Mouse (Mus musculus) MEL (cell line): ENCODE data around the gene Dlg2. TPM values are rescaled to one million over a fixed set of nuclear protein-coding genes. Genes with fewer than 3 reads are reported as not detected.

Experiments
- DNase-seq: peaks from one replicate; pipeline ENCODE4 v3.0.0; 2011; ENCODE audit warnings: low read depth, low spot score
- H3K27ac ChIP-seq: 2 replicates; pipeline ENCODE4 v1.5.1; 2012; ENCODE audit warnings: low read depth, mild to moderate bottlenecking, control low read depth, low read length, moderate library complexity; ENCODE audit not compliant: control insufficient read depth
- H3K27me3 ChIP-seq, 2 experiments: fragments of 150-350 bp in 1 of 2; sonication (generic) in 1 of 2; 2 replicates each; pipeline ENCODE4 v1.6.1; 2012; ENCODE audit warnings: low read length in 2 of 2, mild to moderate bottlenecking in 2 of 2, improper control_type of control experiment in 1 of 2, moderate library complexity in 1 of 2; ENCODE audit not compliant: insufficient read depth in 2 of 2, control insufficient read depth in 1 of 2
- H3K36me3 ChIP-seq, 2 experiments: 2 replicates each; pipeline ENCODE4 v1.6.1; 2012 to 2014; ENCODE audit warnings: low read length in 2 of 2, improper control_type of control experiment in 1 of 2, inconsistent platforms in 1 of 2, mild to moderate bottlenecking in 1 of 2; ENCODE audit not compliant: insufficient read depth in 2 of 2, control insufficient read depth in 1 of 2
- H3K4me1 ChIP-seq, 2 experiments: fragments of 150-350 bp in 1 of 2; sonication (generic) in 1 of 2; 2 replicates each; pipeline ENCODE4 v1.6.1; 2012; ENCODE audit warnings: low read length in 2 of 2, improper control_type of control experiment in 1 of 2, mild to moderate bottlenecking in 1 of 2; ENCODE audit not compliant: insufficient read depth in 2 of 2, control insufficient read depth in 1 of 2
- H3K4me3 ChIP-seq, 2 experiments: fragments of 150-350 bp in 1 of 2; sonication (generic) in 1 of 2; 2 replicates each; pipeline ENCODE4 v1.5.1; 2012; ENCODE audit warnings: low read depth in 2 of 2, low read length in 2 of 2, mild to moderate bottlenecking in 2 of 2, moderate library complexity in 2 of 2, control low read depth in 1 of 2, improper control_type of control experiment in 1 of 2; ENCODE audit not compliant: control insufficient read depth in 1 of 2, insufficient read depth in 1 of 2
- H3K79me2 ChIP-seq: 2 replicates; pipeline ENCODE4 v1.6.1; 2012; ENCODE audit warnings: mild to moderate bottlenecking, low read length, moderate library complexity; ENCODE audit not compliant: control insufficient read depth, poor library complexity, insufficient read depth
- H3K9ac ChIP-seq: 2 replicates; pipeline ENCODE4 v1.6.1; 2012; ENCODE audit warnings: low read depth, mild to moderate bottlenecking, control low read depth, low read length, moderate library complexity; ENCODE audit not compliant: control insufficient read depth, poor library complexity, severe bottlenecking
- H3K9me3 ChIP-seq: fragments of 150-350 bp; sonication (generic); replicated peaks from 2 replicates; pipeline ENCODE4 v1.6.1; 2012; ENCODE audit warnings: mild to moderate bottlenecking, low read length, improper control_type of control experiment, moderate library complexity; ENCODE audit not compliant: insufficient read depth
- BHLHE40 ChIP-seq: IDR thresholded peaks from 2 replicates; pipeline ENCODE4 v1.6.1; 2012; ENCODE audit warnings: low read depth, mild to moderate bottlenecking, inconsistent platforms, low read length, improper control_type of control experiment, borderline replicate concordance
- CHD1 ChIP-seq: IDR thresholded peaks from 2 replicates; pipeline ENCODE4 v1.6.1; 2012; ENCODE audit warnings: low read depth, mild to moderate bottlenecking, inconsistent platforms, low read length, improper control_type of control experiment
- CHD2 ChIP-seq: IDR thresholded peaks from 2 replicates; pipeline ENCODE4 v1.6.1; 2011; ENCODE audit warnings: low read length, improper control_type of control experiment
- CTCF ChIP-seq, 3 experiments: IDR thresholded peaks in 2 of 3; conservative IDR thresholded peaks in 1 of 3; 2 replicates each; pipeline ENCODE4 v1.5.1; 2011 to 2012; ENCODE audit warnings: low read length in 3 of 3, low read depth in 2 of 3, mild to moderate bottlenecking in 2 of 3, improper control_type of control experiment in 1 of 3, inconsistent platforms in 1 of 3, mixed read lengths in 1 of 3, moderate library complexity in 1 of 3; ENCODE audit not compliant: control insufficient read depth in 1 of 3, insufficient read depth in 1 of 3, poor library complexity in 1 of 3, severe bottlenecking in 1 of 3
- E2F4 ChIP-seq: IDR thresholded peaks from 2 replicates; pipeline ENCODE4 v1.6.1; 2011; ENCODE audit warnings: low read depth, low read length, improper control_type of control experiment, borderline replicate concordance
- ELF1 ChIP-seq: IDR thresholded peaks from 2 replicates; pipeline ENCODE4 v1.6.1; 2014; ENCODE audit warnings: low read depth, mild to moderate bottlenecking, inconsistent platforms, low read length, improper control_type of control experiment, moderate library complexity
- EP300 ChIP-seq, 2 experiments: IDR thresholded peaks; 2 replicates each; pipeline ENCODE4 v1.6.1; 2011; ENCODE audit warnings: improper control_type of control experiment in 2 of 2, low read length in 2 of 2, low read depth in 1 of 2, mild to moderate bottlenecking in 1 of 2
- ETS1 ChIP-seq: IDR thresholded peaks from 2 replicates; pipeline ENCODE4 v1.6.1; 2012; ENCODE audit warnings: low read depth, mild to moderate bottlenecking, inconsistent platforms, low read length, improper control_type of control experiment, moderate library complexity
- GATA1 ChIP-seq: IDR thresholded peaks from 2 replicates; pipeline ENCODE4 v1.6.1; 2011; ENCODE audit warnings: low read depth, low read length, improper control_type of control experiment
- JUND ChIP-seq: IDR thresholded peaks from 2 replicates; pipeline ENCODE4 v1.6.1; 2011; ENCODE audit warnings: low read depth, mild to moderate bottlenecking, improper control_type of control experiment, low read length
- KAT2A ChIP-seq: conservative IDR thresholded peaks from 2 replicates; pipeline ENCODE4 v1.6.1; 2012; ENCODE audit warnings: low read depth, low read length, improper control_type of control experiment, inconsistent platforms
- MAFK ChIP-seq: IDR thresholded peaks from 2 replicates; pipeline ENCODE4 v1.6.1; 2011; ENCODE audit warnings: low read depth, mild to moderate bottlenecking, low read length, improper control_type of control experiment, borderline replicate concordance
- MAX ChIP-seq: IDR thresholded peaks from 2 replicates; pipeline ENCODE4 v1.6.1; 2011; ENCODE audit warnings: low read length, improper control_type of control experiment
- MAZ ChIP-seq: IDR thresholded peaks from 2 replicates; pipeline ENCODE4 v1.6.1; 2012; ENCODE audit warnings: low read depth, mild to moderate bottlenecking, inconsistent platforms, low read length, improper control_type of control experiment
- MEF2A ChIP-seq: IDR thresholded peaks from 2 replicates; pipeline ENCODE4 v1.6.1; 2014; ENCODE audit warnings: low read depth, mild to moderate bottlenecking, inconsistent platforms, low read length, improper control_type of control experiment; ENCODE audit not compliant: poor library complexity, insufficient replicate concordance, severe bottlenecking; ENCODE audit errors: extremely low read depth
- NELFE ChIP-seq: IDR thresholded peaks from 2 replicates; pipeline ENCODE4 v1.6.1; 2011; ENCODE audit warnings: low read depth, low read length, improper control_type of control experiment
- POLR2A ChIP-seq, 2 experiments: IDR thresholded peaks; 2 replicates each; pipeline ENCODE4 v1.6.1; 2011 to 2012; ENCODE audit warnings: low read length in 2 of 2, mild to moderate bottlenecking in 2 of 2, control low read depth in 1 of 2, improper control_type of control experiment in 1 of 2, low read depth in 1 of 2, moderate library complexity in 1 of 2; ENCODE audit not compliant: control insufficient read depth in 1 of 2, insufficient read depth in 1 of 2, poor library complexity in 1 of 2
- POLR2AphosphoS5 ChIP-seq: IDR thresholded peaks from 2 replicates; pipeline ENCODE4 v1.6.1; 2012; ENCODE audit warnings: low read depth, borderline replicate concordance, mild to moderate bottlenecking, inconsistent platforms, low read length, moderate library complexity, mixed read lengths
- RAD21 ChIP-seq: IDR thresholded peaks from 2 replicates; pipeline ENCODE4 v1.6.1; 2011; ENCODE audit warnings: mild to moderate bottlenecking, low read depth, low read length, improper control_type of control experiment
- RCOR1 ChIP-seq: IDR thresholded peaks from 2 replicates; pipeline ENCODE4 v1.6.1; 2012; ENCODE audit warnings: low read depth, mild to moderate bottlenecking, inconsistent platforms, low read length, improper control_type of control experiment
- SIN3A ChIP-seq: IDR thresholded peaks from 2 replicates; pipeline ENCODE4 v1.6.1; 2012; ENCODE audit warnings: low read length, improper control_type of control experiment, inconsistent platforms
- SMC3 ChIP-seq: IDR thresholded peaks from 2 replicates; pipeline ENCODE4 v1.6.1; 2011; ENCODE audit warnings: low read depth, low read length, improper control_type of control experiment
- TAL1 ChIP-seq: IDR thresholded peaks from 2 replicates; pipeline ENCODE4 v1.6.1; 2012; ENCODE audit warnings: mild to moderate bottlenecking, inconsistent platforms, low read length, moderate library complexity, mixed read lengths
- TCF12 ChIP-seq: IDR thresholded peaks from 2 replicates; pipeline ENCODE4 v1.6.1; 2014; ENCODE audit warnings: low read depth, mild to moderate bottlenecking, inconsistent platforms, low read length, improper control_type of control experiment, moderate library complexity
- USF2 ChIP-seq, 2 experiments: IDR thresholded peaks; 2 replicates each; pipeline ENCODE4 v1.6.1; 2011 to 2012; ENCODE audit warnings: improper control_type of control experiment in 2 of 2, low read length in 2 of 2, borderline replicate concordance in 1 of 2, inconsistent platforms in 1 of 2, low read depth in 1 of 2, mild to moderate bottlenecking in 1 of 2; ENCODE audit not compliant: insufficient read depth in 1 of 2
- ZC3H11A ChIP-seq: IDR thresholded peaks from 2 replicates; pipeline ENCODE4 v1.6.1; 2012; ENCODE audit warnings: low read depth, mild to moderate bottlenecking, inconsistent platforms, low read length, improper control_type of control experiment
- ZKSCAN1 ChIP-seq: IDR thresholded peaks from 2 replicates; pipeline ENCODE4 v1.6.1; 2012; ENCODE audit warnings: low read depth, mild to moderate bottlenecking, inconsistent platforms, low read length, improper control_type of control experiment, moderate library complexity
- ZMIZ1 ChIP-seq: IDR thresholded peaks from 2 replicates; pipeline ENCODE4 v1.6.1; 2012; ENCODE audit warnings: low read depth, mild to moderate bottlenecking, inconsistent platforms, low read length, improper control_type of control experiment, moderate library complexity
- ZNF384 ChIP-seq: IDR thresholded peaks from 2 replicates; pipeline ENCODE4 v1.6.1; 2012; ENCODE audit warnings: low read depth, mild to moderate bottlenecking, inconsistent platforms, low read length, improper control_type of control experiment
- polyA plus RNA-seq, 2 experiments: library from polyadenylated mRNA; stranded (reverse) in 1 of 2; unstranded in 1 of 2; fragments of >175 nt in 1 of 2; fragments of >200 nt in 1 of 2; gene quantifications; 2 replicates each; pipeline versions ENCODE4 v1.2.1 to v1.2.4; 2012; ENCODE audit warnings: low replicate concordance in 2 of 2, low read depth in 1 of 2; ENCODE audit not compliant: insufficient read length in 2 of 2, insufficient read depth in 1 of 2, missing spikeins in 1 of 2
- total RNA-seq: library from RNA; depleted of rRNA; stranded (reverse); fragments of 300-350 nt; gene quantifications from 2 replicates; pipeline ENCODE4 v1.2.3, GENCODE M21; 2012

Dlg2 gene
- total and polyA plus RNA-seq, 3 experiments = 0.04 TPM; not detected in 2

DNA sequence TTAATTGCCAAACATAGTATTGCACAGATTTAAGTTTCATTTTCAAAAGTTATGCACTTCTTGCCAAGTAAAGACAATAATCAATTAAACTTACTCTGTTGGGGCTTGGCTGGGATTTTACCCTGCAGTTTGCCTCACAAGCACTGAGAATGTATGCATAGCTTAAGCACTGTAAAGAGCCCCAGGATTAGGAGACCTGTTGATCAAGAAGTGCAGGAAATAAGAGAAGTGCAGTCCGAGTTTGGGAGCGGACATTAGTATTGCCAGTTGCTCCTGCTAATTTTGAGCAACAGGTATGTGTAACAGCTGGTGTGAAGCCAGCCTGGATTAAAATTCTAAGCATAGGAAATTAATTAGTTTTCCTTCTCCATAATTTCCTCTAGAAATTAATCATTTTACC is 1687.8 kb downstream of the Dlg2 start:
- H3K4me1 ChIP-seq = no peaks in the 10 kb centered on the region
- DNase-seq = no peak
- H3K79me2 ChIP-seq = no peaks in the 10 kb centered on the region
- H3K4me3 ChIP-seq = peak overlapping the region in 1 of 2 experiments; percentile 47; a peak in 2 of 4 replicates
- no peak overlapping the region for H3K27ac ChIP-seq
- no peaks in the 10 kb centered on the region for H3K36me3 ChIP-seq
- H3K9me3 ChIP-seq = no peaks in the 10 kb centered on the region
- H3K9ac ChIP-seq = no peak overlapping the region
- TF ChIP-seq ELF1 (no peak), SMC3 (no peak), ZNF384 (no peak), GATA1 (no peak), RCOR1 (no peak), KAT2A (no peak), ZMIZ1 (no peak), RAD21 (no peak), MAZ (no peak), MEF2A (no peak), SIN3A (no peak), POLR2A (IDR thresholded peaks at IDR 0.05; ENCODE audit: control insufficient read depth in 1 of 2, insufficient read depth in 1 of 2, low read depth in 1 of 2, low read length in 2 of 2, poor library complexity in 1 of 2) (no peak), CHD1 (no peak), TAL1 (no peak), NELFE (no peak), E2F4 (no peak), ZC3H11A (no peak), ZKSCAN1 (no peak), JUND (no peak), EP300 (IDR thresholded peaks at IDR 0.05; ENCODE audit: low read depth in 1 of 2, low read length in 2 of 2) (no peak)
- H3K27me3 ChIP-seq = no peaks in the 10 kb centered on the region

DNA sequence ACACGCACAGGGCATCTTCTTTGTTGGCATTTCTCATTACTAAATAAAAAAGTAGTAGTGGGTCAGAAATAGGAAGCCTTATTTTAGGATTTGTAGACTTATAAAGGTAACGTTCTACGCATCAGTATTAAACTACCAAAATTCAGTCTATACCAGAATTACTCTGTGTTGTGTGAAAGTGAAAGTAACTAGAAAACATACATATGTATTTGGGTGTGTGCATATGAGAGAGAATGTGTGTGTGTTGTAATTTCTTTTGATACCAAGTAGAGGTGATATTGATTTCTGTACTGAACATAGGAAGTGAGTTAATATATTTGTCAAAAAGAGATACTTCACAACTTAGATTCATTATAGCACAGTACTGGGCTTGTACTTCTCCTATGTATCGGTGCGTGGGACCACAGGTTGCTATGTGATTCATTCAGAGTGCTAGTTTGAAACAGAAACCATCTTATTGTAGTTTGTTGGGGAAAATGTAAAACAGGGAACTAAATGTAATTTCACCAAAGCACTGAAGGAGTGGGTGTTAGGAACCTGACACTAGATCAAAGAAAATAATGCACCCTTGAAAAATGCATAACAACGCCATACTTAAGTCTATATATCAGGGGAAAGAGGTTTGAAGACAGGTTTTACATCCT is 1688.5 kb downstream of the Dlg2 start:
- H3K36me3 ChIP-seq = no peaks in the 10 kb centered on the region
- H3K4me1 ChIP-seq = no peaks in the 10 kb centered on the region
- no peaks in the 10 kb centered on the region for H3K9me3 ChIP-seq
- TF ChIP-seq TCF12 (no peak), MAFK (no peak), ZKSCAN1 (no peak), ZNF384 (no peak), EP300 (IDR thresholded peaks at IDR 0.05; ENCODE audit: low read depth in 1 of 2, low read length in 2 of 2) (no peak), CHD2 (no peak), USF2 (IDR thresholded peaks at IDR 0.05; ENCODE audit: borderline replicate concordance in 1 of 2, insufficient read depth in 1 of 2, low read depth in 1 of 2, low read length in 2 of 2) (no peak), TAL1 (no peak), RCOR1 (no peak), CTCF (IDR thresholded peaks at IDR 0.05 in 2 of 3, conservative IDR thresholded peaks at IDR 0.05 in 1 of 3; ENCODE audit: control insufficient read depth in 1 of 3, insufficient read depth in 1 of 3, low read depth in 2 of 3, low read length in 3 of 3, poor library complexity in 1 of 3, severe bottlenecking in 1 of 3) (no peak), BHLHE40 (no peak), ETS1 (no peak), SMC3 (no peak), MAX (no peak), POLR2AphosphoS5 (no peak)
- DNase-seq = peak; percentile 4
- H3K27ac ChIP-seq = no peak overlapping the region
- H3K79me2 ChIP-seq = no peaks in the 10 kb centered on the region
- H3K27me3 ChIP-seq = no peaks in the 10 kb centered on the region
- H3K9ac ChIP-seq = no peak overlapping the region
- peak overlapping the region; percentile 15 to 47; a peak in 2 of 4 replicates for H3K4me3 ChIP-seq
